Mouse (Mus musculus) hindbrain, postnatal 0 days (tissue): ENCODE data around the gene Pacsin3. TPM values are rescaled to one million over a fixed set of nuclear protein-coding genes. Genes with fewer than 3 reads are reported as not detected.

ENCODE experiments used
- ATAC-seq: fragments of 200-750 bp; cut with Nextera tagmentation; 2 replicates; pipeline ENCODE4 v1.8.0; 2017; ENCODE audit warnings: mild to moderate bottlenecking, moderate TSS enrichment, moderate library complexity
- DNase-seq: peaks from one replicate; pipeline ENCODE4 v3.0.0-alpha.2; 2015; ENCODE audit warnings: low spot score
- H3K27ac ChIP-seq: fragments of 300-500 bp; sonication (generic); 2 replicates; pipeline ENCODE4 v1.5.1; 2014; ENCODE audit warnings: mild to moderate bottlenecking
- H3K27me3 ChIP-seq: fragments of 300-500 bp; sonication (generic); 2 replicates; pipeline ENCODE4 v1.6.1; 2014; ENCODE audit warnings: low read length, mixed read lengths; ENCODE audit not compliant: insufficient read depth
- H3K36me3 ChIP-seq: fragments of 300-500 bp; sonication (generic); 2 replicates; pipeline ENCODE4 v1.6.1; 2014; ENCODE audit warnings: low read length, mixed read lengths; ENCODE audit not compliant: insufficient read depth
- H3K4me1 ChIP-seq: fragments of 300-500 bp; sonication (generic); 2 replicates; pipeline ENCODE4 v1.6.1; 2014; ENCODE audit warnings: antibody characterized with exemption, low read length, mixed read lengths; ENCODE audit not compliant: insufficient read depth
- H3K4me2 ChIP-seq: fragments of 300-500 bp; sonication (generic); 2 replicates; pipeline ENCODE4 v1.6.1; 2014; ENCODE audit warnings: low read depth, mild to moderate bottlenecking, low read length, moderate library complexity, mixed read lengths
- H3K4me3 ChIP-seq: fragments of 300-500 bp; sonication (generic); 2 replicates; pipeline ENCODE4 v1.5.1; 2014; ENCODE audit warnings: low read length
- H3K9ac ChIP-seq: fragments of 300-500 bp; sonication (generic); replicated peaks from 2 replicates; pipeline ENCODE4 v1.6.1; 2014; ENCODE audit warnings: mild to moderate bottlenecking, low read length, moderate library complexity, mixed read lengths
- H3K9me3 ChIP-seq: fragments of 300-500 bp; sonication (generic); 2 replicates; pipeline ENCODE4 v1.6.1; 2016; ENCODE audit warnings: low read length, mixed read lengths
- CTCF ChIP-seq: IDR thresholded peaks from 2 replicates; pipeline ENCODE4 v1.5.1; 2016; ENCODE audit warnings: antibody characterized with exemption, control low read depth, low read depth
- WGBS: fragments of 180-500 bp; shearing (Covaris S2); extraction: QIAGEN DNeasy Blood & Tissue Kit; methylation state at CpG from one replicate; pipeline ENCODE4 v1.1.7; 2014; 5-methylcytosine and 5-hydroxymethylcytosine counted together
- polyA plus RNA-seq: library from polyadenylated mRNA; unstranded; fragments of >200 nt; fragmentation: Nextera tagmentation; extraction: Ambion mirVana; gene quantifications from 2 replicates; pipeline ENCODE4 v1.2.1, GENCODE M21; 2015
- total RNA-seq: library from RNA; depleted of rRNA; stranded (reverse); fragments of >200 nt; gene quantifications from 2 replicates; pipeline ENCODE4 v1.2.3, GENCODE M21; 2014

Pacsin3 gene
- total and polyA plus RNA-seq, 2 experiments from 2014 or later: 16.3 to 26.0 TPM

DNA sequence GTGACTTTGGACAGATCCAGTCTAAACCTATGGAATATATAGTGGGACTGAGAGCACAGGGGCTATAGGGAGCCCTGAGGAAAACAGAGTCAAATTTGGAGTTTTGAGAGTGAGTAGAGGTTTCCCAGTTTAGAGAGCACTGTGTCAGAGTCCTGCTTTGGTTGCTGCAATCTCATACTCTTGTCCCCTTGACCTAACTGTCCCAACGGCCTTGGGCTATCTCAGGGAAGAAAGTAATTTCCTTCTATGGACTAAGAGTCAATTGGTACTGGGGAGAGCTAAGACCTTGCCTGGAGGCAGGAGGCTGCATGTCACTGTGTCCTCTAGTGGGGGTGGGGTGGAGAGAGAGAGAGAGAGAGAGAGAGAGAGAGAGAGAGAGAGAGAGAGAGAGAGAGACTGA, 3.1 kb downstream of the Pacsin3 start:
- Histone ChIP-seq H3K27me3 (peaks cover 4% of the 10 kb centered on the region; the same call in 1 of the 2 replicates), H3K9me3 (no peaks in the 10 kb centered on the region), H3K4me3 (no peak overlapping the region), H3K4me2 (peak overlapping the region; percentile 94; the same call in 1 of the 2 replicates), H3K4me1 (peaks cover 6% of the 10 kb centered on the region), H3K27ac (peak overlapping the region; percentile 76; the same call in 1 of the 2 replicates), H3K9ac (no peak overlapping the region), H3K36me3 (no peaks in the 10 kb centered on the region)
- no peak for ATAC-seq
- no peak for TF ChIP-seq CTCF
- WGBS: 55% methylated on average over 1 of the region's 1 CpGs
- DNase-seq: no peak

GRCm38 (mm10) chr2:91259493-91259892, 3.7 kb downstream of the Pacsin3 start:
- 100% methylated on average over 1 of the region's 1 CpGs for WGBS
- Histone ChIP-seq H3K36me3 (no peaks in the 10 kb centered on the region), H3K9ac (no peak overlapping the region), H3K27ac (no peak overlapping the region), H3K27me3 (peaks cover 1% of the 10 kb centered on the region; the same call in 1 of the 2 replicates), H3K4me2 (no peak overlapping the region), H3K4me1 (peaks cover 11% of the 10 kb centered on the region), H3K9me3 (no peaks in the 10 kb centered on the region), H3K4me3 (no peak overlapping the region)
- DNase-seq (no peak), ATAC-seq (no peak)
- no peak for TF ChIP-seq CTCF

GRCm38 (mm10) chr2:91263692-91264660, 8.2 kb downstream of the Pacsin3 start:
- no peaks in the 10 kb centered on the region for H3K27me3 ChIP-seq
- H3K36me3 ChIP-seq: peaks cover 17% of the 10 kb centered on the region
- H3K9me3 ChIP-seq: no peaks in the 10 kb centered on the region
- no peak for ATAC-seq
- peaks cover 6% of the 10 kb centered on the region; the same call in 1 of the 2 replicates for H3K4me1 ChIP-seq
- peak overlapping the region; percentile 96 for H3K27ac ChIP-seq
- peak overlapping the region; percentile 33; the same call in 1 of the 2 replicates for H3K9ac ChIP-seq
- H3K4me2 ChIP-seq: peak overlapping the region; percentile 58
- DNase-seq: no peak
- WGBS: 88% methylated on average over 17 of the region's 17 CpGs
- TF ChIP-seq CTCF: no peak
- H3K4me3 ChIP-seq: peak overlapping the region; percentile 81

- no peak for TF ChIP-seq CTCF
- DNase-seq (peak; percentile 99), ATAC-seq (peak; percentile 99)
- Histone ChIP-seq H3K9ac (peak within 1 kb of the TSS; percentile 86), H3K4me1 (peaks cover 6% of the 10 kb centered on the region; the same call in 1 of the 2 replicates), H3K27me3 (no peaks in the 10 kb centered on the region), H3K9me3 (no peaks in the 10 kb centered on the region), H3K4me2 (peak within 1 kb of the TSS; percentile 92), H3K27ac (peak within 1 kb of the TSS; percentile 96), H3K4me3 (peak within 1 kb of the TSS; percentile 81), H3K36me3 (peaks cover 27% of the 10 kb centered on the region)
- WGBS: 2% methylated on average over 72 of the region's 72 CpGs
These were observed 9.2 kb downstream of the Pacsin3 start, which contains the start of gene Arfgap2 for GRCm38 (mm10) chr2:91264711-91265681. Arfgap2 (plus strand) TSS chr2:91264974.

GRCm38 (mm10) chr2:91268042-91268441, 12.3 kb downstream of the Pacsin3 start:
- DNase-seq (no peak), ATAC-seq (no peak)
- Histone ChIP-seq H3K36me3 (peaks cover 48% of the 10 kb centered on the region), H3K9me3 (no peaks in the 10 kb centered on the region), H3K4me2 (no peak overlapping the region), H3K27ac (no peak overlapping the region), H3K4me1 (peaks cover 6% of the 10 kb centered on the region; the same call in 1 of the 2 replicates), H3K4me3 (no peak overlapping the region), H3K9ac (no peak overlapping the region), H3K27me3 (no peaks in the 10 kb centered on the region)
- TF ChIP-seq CTCF: no peak
- 95% methylated on average over 3 of the region's 3 CpGs for WGBS

- Histone ChIP-seq H3K9ac (no peak overlapping the region), H3K36me3 (peaks cover 54% of the 10 kb centered on the region), H3K27ac (no peak overlapping the region), H3K4me2 (no peak overlapping the region), H3K4me3 (no peak overlapping the region), H3K27me3 (no peaks in the 10 kb centered on the region), H3K9me3 (no peaks in the 10 kb centered on the region), H3K4me1 (peaks cover 6% of the 10 kb centered on the region; the same call in 1 of the 2 replicates)
- DNase-seq (no peak), ATAC-seq (no peak)
- TF ChIP-seq CTCF: no peak
- WGBS: 79% methylated on average over 2 of the region's 2 CpGs
These were observed 13.0 kb downstream of the Pacsin3 start for GRCm38 (mm10) chr2:91268706-91269105.
